Mouse (Mus musculus) myocyte (in vitro differentiated cells): ENCODE data around the gene Rbm34.

Experiments
- CEBPB ChIP-seq: IDR thresholded peaks from 2 replicates; pipeline ENCODE4 v1.6.1; 2011; ENCODE audit warnings: mild to moderate bottlenecking, moderate library complexity; ENCODE audit not compliant: poor library complexity, insufficient read depth, severe bottlenecking
- E2F4 ChIP-seq: IDR thresholded peaks from one replicate; pipeline ENCODE4 v1.6.1; 2011; ENCODE audit warnings: mild to moderate bottlenecking, control low read depth, moderate library complexity; ENCODE audit not compliant: insufficient read depth
- MAX ChIP-seq: IDR thresholded peaks from one replicate; pipeline ENCODE4 v1.6.1; 2011; ENCODE audit warnings: low read depth, mild to moderate bottlenecking, control low read depth
- MYOD1 ChIP-seq, 3 experiments: IDR thresholded peaks; one replicate each; pipeline ENCODE4 v1.6.1; 2011; ENCODE audit warnings: control low read depth in 2 of 3, low read depth in 2 of 3, mild to moderate bottlenecking in 2 of 3, moderate library complexity in 1 of 3; ENCODE audit not compliant: insufficient read length in 2 of 3, control insufficient read depth in 1 of 3
- POLR2A ChIP-seq: IDR thresholded peaks from one replicate; pipeline ENCODE4 v1.6.1; 2011; ENCODE audit warnings: low read depth, mild to moderate bottlenecking, control low read depth, moderate library complexity; ENCODE audit not compliant: insufficient read length
- POLR2AphosphoS2 ChIP-seq: IDR thresholded peaks from one replicate; pipeline ENCODE4 v1.6.1; 2011; ENCODE audit warnings: low read depth, control low read depth; ENCODE audit not compliant: insufficient read length
- TCF3 ChIP-seq: IDR thresholded peaks from one replicate; pipeline ENCODE4 v1.6.1; 2011; ENCODE audit warnings: low read depth, control low read depth; ENCODE audit not compliant: insufficient read length

GRCm38 (mm10) chr8:126978028-126978427 lies 7.2 kb upstream of the Rbm34 start:
- no peak for TF ChIP-seq E2F4
- no peak for TF ChIP-seq MYOD1 (IDR thresholded peaks at IDR 0.05; ENCODE audit: control insufficient read depth in 1 of 3, insufficient read length in 2 of 3, low read depth in 2 of 3)
- TF ChIP-seq POLR2A: no peak
- no peak for TF ChIP-seq POLR2AphosphoS2
- no peak for TF ChIP-seq MAX
- no peak for TF ChIP-seq TCF3
- no peak for TF ChIP-seq CEBPB
